Comparison of ENCODE assay signal across 9 mouse cellular contexts in the genomic region with DNA sequence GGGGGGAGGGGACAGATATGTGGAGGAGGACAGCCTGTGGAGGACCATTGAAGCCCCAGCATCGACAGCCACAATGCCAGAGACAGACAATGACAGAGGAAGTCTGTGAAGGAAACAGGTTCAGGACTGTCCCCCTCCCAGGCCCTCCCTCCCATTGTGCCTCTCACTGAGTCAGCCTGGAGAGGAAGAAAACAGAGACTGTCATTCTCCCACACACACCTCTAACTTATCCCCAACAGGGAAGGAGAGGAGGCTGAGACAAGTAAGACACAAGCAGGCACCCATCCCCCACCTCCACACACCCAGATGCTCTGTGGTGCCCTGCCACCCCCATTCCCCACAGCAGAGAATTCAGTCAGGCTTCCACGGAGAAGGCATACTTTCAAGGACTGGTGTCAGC.
A peak's percentile ranks its signal among the peaks of the same experiment; 100 is the strongest.
DNase-seq lines count a peak whose midpoint lies in the region; ATAC-seq and TF ChIP-seq lines count a peak whose summit lies in the region.
"Had no signal": no experiment of that assay in that cellular context is flagged by ENCODE, and none has a peak within 500 bp of the region (broad histone marks: within the 10 kb centered on the region; RNA-seq: fewer than 3 reads in every experiment).

No protein-coding gene starts in this region.

- no peak overlapping the region for H3K9ac ChIP-seq in forebrain, embryonic 16.5 days (replicated peaks; ENCODE audit: low read depth, low read length)

- H3K4me3 ChIP-seq in forebrain, embryonic 10.5 days = no peak overlapping the region
- H3K4me3 ChIP-seq in forebrain, embryonic 16.5 days (replicated peaks; ENCODE audit: low read length) = no peak overlapping the region
- H3K4me3 ChIP-seq in left cerebral cortex, adult 2 months = no peak overlapping the region

- H3K4me1 ChIP-seq in forebrain, embryonic 10.5 days = peaks cover 34% of the 10 kb centered on the region
- H3K4me1 ChIP-seq in forebrain, embryonic 16.5 days (replicated peaks; ENCODE audit: control insufficient read depth, insufficient read depth, low read length) = peaks cover 22% of the 10 kb centered on the region

- intact Hi-C loops in left cerebral cortex, adult 2 months (cut with DNase I) = no loop called here
- intact Hi-C loops in left cerebral cortex, postnatal 36 days (cut with DNase I) = no loop called here

- WGBS in forebrain, embryonic 10.5 days = 21% methylated on average over 2 of the region's 2 CpGs
- 4% methylated on average over 2 of the region's 2 CpGs for WGBS in forebrain, embryonic 16.5 days

- no peak overlapping the region for H3K4me2 ChIP-seq in forebrain, embryonic 16.5 days (ENCODE audit: low read length)

- no peaks in the 10 kb centered on the region for H3K36me3 ChIP-seq in forebrain, embryonic 10.5 days (replicated peaks)
- no peaks in the 10 kb centered on the region for H3K36me3 ChIP-seq in forebrain, embryonic 16.5 days (ENCODE audit: control insufficient read depth, insufficient read depth)

- H3K27ac ChIP-seq in forebrain, embryonic 10.5 days = peak overlapping the region; percentile 17; the same call in 1 of the 2 replicates
- no peak overlapping the region for H3K27ac ChIP-seq in forebrain, embryonic 16.5 days (ENCODE audit: low read length)
- H3K27ac ChIP-seq in left cerebral cortex, adult 2 months = no peak overlapping the region
- H3K27ac ChIP-seq: macrophage had no signal

- H3K27me3 ChIP-seq in forebrain, embryonic 10.5 days (ENCODE audit: poor library complexity, severe bottlenecking) = no peaks in the 10 kb centered on the region
- H3K27me3 ChIP-seq in forebrain, embryonic 16.5 days (replicated peaks; ENCODE audit: control insufficient read depth, insufficient read depth, low read length) = no peaks in the 10 kb centered on the region

- DNase-seq in forebrain, embryonic 10.5 days (ENCODE audit: extremely low spot score, low spot score) = no peak
- peak; percentile 19 to 35 for DNase-seq in left cerebral cortex, adult 2 months (ENCODE audit: extremely low spot score in 1 of 2, low spot score in 2 of 2)
- DNase-seq in left cerebral cortex, postnatal 36 days (ENCODE audit: low spot score in 2 of 2) = no peak
- peak; percentile 62 for DNase-seq in R1 (ENCODE audit: low read depth, low spot score)
- DNase-seq in kidney, postnatal 14 days = peak; percentile 40
- DNase-seq in ovary, postnatal 10 days (ENCODE audit: low spot score) = no peak
- DNase-seq in retina, embryonic 14.5 days (ENCODE audit: low spot score) = no peak

- H3K9me3 ChIP-seq in forebrain, embryonic 10.5 days = no peaks in the 10 kb centered on the region
- H3K9me3 ChIP-seq in forebrain, embryonic 16.5 days (ENCODE audit: control insufficient read depth, low read length) = no peaks in the 10 kb centered on the region

- ATAC-seq in forebrain, embryonic 16.5 days = no peak

- TF ChIP-seq CTCF in left cerebral cortex, adult 2 months (IDR thresholded peaks at IDR 0.05) = no peak

Comparison
In these comparisons a context has a peak if more than half of its experiments do, and no peak if none do; other contexts are left out.
1. DNase-seq: peak in left cerebral cortex, adult 2 months (2 of 2), R1 (single experiment) and kidney, postnatal 14 days (single experiment); none in forebrain, embryonic 10.5 days (single experiment), left cerebral cortex, postnatal 36 days (0 of 2), ovary, postnatal 10 days (single experiment) and retina, embryonic 14.5 days (single experiment).